Mouse (Mus musculus) kidney, adult 11 months (tissue): ENCODE measurements around the gene Rin3.

Source experiments
- DNase-seq: peaks from one replicate; pipeline ENCODE4 v3.0.0; 2022

The Rin3 gene

GRCm38 (mm10) chr12:102340471-102340870 is 57.6 kb downstream of the Rin3 start:
- DNase-seq = no peak

- no peak for DNase-seq
Measured at GRCm38 (mm10) chr12:102342147-102342546, 59.3 kb downstream of the Rin3 start.

DNA sequence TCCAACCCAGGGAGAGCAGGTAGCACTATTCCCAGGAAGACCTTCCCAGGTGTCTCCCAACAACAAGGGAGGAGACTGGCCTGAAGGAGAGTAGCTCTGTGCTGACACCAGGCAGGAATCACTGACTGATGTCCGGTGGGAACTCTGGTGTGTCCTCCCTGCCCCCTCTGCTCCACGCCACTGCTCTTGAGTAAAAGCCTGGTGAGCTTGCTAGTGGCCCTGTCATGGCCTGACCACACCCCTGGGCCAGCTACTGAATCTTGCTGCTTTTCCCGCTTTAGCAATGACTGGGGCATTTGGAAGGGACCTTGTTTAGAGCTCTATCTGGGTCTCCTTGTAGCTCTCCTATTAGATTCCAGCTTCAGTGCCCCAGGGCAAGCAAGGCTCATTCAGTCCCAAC is 59.8 kb downstream of the Rin3 start:
- no peak for DNase-seq

DNA sequence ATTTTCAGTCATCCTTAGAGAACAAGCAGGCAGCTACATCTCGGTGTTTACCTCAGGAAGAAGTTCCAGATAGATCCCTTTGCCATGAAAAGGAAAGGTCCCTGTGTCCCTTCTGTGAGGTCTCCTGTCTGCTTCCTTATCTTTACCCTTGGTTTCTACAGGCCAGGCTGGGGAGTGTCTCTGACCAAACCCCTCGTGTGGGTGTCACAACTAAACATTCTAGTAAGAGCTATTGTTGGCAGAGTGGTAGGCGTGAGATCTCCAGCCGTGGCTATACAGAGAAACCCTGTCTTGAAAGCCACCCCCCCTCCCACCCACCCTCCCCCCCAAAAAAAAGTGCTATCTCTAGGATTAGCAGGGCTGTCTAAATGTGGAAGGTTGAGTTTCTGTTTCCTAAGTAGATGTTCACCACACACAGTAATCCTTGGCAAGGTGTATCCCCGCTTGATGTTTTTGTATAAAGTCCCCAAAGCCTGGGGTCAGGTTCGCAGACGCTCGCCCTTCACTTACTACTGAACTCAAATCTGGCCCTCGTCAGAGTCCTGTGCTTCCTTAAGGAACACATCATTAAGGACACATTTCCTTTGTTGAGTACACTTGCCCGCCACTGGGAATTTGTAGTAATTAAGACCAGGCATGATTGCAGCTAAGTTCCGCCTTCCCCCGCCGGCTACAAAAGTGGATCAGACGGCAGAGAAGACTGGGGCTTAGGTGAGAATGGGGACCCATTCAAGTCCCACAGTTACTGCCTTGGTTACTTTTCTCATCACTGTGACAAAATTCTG is 62.4 kb downstream of the Rin3 start:
- DNase-seq = no peak

- peak; percentile 31 for DNase-seq
Measured at GRCm38 (mm10) chr12:102346507-102346906, 63.7 kb downstream of the Rin3 start.

DNA sequence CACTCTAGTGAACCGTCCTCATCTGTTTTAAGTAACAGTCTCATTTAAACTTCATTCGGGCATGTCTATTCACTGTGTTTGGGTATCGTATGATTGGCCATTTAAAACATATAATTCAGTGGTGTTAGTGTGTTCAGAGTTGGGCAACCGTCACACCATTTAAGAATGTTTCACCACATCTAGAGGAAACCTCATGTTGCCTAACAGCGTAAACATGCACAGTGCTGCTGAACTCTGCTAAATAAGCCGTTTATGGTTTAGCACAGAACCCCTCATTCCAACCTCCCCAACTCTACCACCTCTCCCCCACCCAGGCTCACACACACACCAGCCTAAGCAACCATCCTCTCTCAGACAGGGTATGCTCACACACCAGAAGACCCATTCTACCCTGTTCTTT is 65.6 kb downstream of the Rin3 start:
- DNase-seq = no peak

GRCm38 (mm10) chr12:102350997-102351396 is 68.1 kb downstream of the Rin3 start:
- DNase-seq = no peak

- no peak for DNase-seq
Measured at GRCm38 (mm10) chr12:102354126-102354984, 71.5 kb downstream of the Rin3 start.

- no peak for DNase-seq
Measured at GRCm38 (mm10) chr12:102355784-102356183, 72.9 kb downstream of the Rin3 start.

DNA sequence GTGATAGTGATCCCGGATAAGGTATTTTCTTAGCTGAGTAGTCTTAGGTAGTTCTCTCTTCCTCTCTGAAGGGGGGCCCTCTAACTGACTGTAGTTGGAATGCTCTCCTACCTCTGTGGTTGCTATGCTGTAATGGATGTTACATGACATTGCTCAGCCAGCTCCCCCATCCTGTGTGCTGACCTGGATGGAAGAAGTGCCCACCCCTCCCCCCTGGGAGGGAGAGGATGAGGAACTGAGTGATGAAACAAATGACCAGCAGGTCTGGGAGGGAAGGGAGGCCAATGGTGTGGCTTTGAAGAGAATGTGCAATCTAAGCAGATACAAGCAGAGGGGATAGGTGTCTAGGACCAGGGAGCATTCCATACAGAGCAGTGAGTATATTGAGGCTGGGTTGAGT is 73.9 kb downstream of the Rin3 start:
- no peak for DNase-seq

DNA sequence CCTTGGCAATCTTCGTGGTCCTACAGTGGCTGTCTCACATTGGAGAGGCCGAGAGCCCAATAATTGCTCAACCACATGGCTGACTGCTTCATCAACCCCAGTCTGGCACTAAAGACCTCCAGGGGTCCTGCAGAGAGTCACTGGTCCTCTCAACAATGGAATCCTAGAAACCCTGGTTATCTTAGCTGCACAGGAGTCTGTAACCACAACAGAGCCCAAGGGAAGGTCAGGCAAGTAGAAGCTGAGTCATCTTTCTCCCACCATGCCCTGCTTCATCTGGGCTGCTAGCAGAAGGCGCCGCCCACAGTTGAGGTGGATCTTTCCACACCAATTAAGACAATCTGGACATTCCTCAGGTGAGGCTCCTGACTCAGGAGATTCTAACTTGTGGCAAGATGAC is 76.5 kb downstream of the Rin3 start:
- no peak for DNase-seq

DNA sequence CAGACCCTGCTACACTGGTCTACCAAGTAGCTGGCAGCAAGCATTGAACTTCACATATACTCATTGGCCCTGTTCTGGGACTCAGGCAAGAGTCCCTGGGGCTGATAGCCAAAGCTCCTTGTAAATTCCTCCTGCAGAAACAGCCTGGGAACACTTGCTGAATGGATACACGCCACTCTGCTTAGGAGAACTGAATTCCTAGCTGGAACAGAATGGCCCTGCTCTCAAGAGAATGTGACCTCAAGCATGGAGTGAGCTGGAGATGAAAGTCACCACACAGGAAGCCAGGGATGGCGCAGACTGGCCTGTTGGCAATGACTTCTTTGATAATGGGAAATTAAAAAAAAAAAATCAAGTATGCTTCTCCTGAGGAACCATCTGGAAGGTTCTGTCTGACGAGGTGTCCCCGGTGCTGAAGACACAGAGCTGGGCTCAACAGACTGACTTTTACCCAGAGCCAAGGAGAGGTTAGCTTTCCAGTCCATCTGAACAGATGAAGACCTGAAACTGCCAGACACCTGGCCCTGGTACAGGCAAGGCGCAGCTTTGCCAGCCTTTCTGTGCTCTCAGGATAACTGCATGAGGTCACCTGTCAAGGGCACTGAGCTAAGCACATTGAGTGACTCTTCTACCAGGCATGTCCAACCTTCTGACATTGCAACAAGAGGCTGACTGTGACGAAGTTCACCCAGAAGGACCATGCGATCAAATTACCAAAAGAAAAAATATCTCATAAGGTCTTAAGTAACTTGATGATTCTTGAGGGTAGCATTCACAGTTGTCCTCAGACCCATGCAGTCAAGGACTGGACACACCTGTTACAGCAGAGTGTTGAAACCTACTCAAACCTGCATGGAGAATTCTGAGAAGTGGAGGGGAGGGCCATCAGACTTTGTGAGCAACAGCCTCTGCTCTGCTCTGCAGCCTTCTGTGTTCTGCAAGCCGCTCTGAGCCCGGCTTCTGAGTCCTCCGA is 78.6 kb downstream of the Rin3 start:
- DNase-seq = no peak

- DNase-seq = no peak
Measured at GRCm38 (mm10) chr12:102365016-102365415, 82.2 kb downstream of the Rin3 start.

DNA sequence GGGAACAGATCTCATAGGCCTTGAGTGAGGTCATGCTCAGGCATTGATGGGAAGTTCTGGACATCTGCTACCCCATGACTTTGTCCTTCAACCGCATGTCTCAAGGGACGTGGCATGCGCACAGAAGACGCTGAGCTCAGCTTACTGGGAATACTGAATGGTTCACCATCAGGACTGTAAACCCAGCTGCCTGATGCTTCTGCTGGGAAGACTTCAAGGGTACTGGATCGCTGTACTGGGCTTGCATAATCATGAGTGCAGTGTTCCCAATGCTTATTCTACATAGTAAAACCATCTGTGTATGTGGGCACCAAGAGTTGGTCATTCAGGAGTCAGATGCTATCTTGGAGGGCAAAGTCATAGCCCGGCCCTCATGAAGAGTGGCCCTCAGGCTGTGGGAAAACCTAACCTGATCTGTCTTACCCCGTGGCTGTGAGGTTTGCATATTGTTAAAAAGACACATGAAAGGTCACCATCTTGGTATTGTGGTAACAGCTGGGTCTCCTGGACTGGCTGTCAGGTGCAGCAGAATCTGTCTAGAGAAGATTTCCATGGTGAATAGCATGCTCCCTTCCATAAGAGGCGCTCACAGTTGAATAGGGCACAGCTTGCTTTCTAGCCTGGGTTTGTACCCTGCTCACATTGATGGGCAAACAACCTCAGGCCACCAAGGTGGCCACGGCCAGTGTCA is 83.4 kb downstream of the Rin3 start:
- no peak for DNase-seq

GRCm38 (mm10) chr12:102367075-102367474 is 84.2 kb downstream of the Rin3 start:
- no peak for DNase-seq

DNA sequence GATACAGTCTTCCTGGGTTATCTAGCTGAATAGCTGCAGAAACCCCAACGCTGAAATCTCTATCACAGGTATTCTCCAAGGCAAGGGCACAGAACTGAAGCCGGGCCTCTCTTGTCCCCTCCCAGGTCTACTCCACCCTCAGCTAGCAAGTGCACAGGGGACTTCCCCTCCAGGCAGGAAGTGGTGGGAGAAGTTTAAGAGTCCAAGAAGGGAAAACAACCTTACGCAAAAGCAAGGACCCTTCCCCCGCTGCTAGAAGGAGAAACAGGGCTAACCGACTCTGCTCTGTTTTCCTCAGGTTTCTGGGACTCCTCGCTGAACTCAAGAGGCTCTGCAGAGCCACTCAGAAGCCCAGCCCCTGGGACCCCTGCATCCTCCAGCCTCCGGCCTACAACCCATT is 85.2 kb downstream of the Rin3 start:
- DNase-seq = no peak

DNA sequence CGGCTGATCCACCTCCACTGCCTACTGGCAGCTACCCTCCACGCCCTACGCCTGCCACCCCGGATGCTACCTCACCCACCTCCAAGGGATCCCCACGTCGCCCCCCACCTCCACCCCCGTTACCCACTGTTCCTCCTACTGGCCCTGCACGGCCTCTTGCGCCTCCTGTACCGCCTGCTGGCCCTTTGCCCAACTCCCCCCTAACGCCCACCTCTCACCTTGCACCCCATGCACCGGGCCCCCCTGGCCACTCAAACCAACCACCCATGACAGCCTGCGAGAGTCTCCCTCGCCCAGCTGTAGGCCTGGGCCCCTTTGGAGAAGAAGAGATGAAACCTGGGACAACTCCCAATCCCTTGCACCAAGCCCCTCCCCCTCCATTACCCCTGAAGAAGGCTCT is 85.7 kb downstream of the Rin3 start:
- no peak for DNase-seq

DNA sequence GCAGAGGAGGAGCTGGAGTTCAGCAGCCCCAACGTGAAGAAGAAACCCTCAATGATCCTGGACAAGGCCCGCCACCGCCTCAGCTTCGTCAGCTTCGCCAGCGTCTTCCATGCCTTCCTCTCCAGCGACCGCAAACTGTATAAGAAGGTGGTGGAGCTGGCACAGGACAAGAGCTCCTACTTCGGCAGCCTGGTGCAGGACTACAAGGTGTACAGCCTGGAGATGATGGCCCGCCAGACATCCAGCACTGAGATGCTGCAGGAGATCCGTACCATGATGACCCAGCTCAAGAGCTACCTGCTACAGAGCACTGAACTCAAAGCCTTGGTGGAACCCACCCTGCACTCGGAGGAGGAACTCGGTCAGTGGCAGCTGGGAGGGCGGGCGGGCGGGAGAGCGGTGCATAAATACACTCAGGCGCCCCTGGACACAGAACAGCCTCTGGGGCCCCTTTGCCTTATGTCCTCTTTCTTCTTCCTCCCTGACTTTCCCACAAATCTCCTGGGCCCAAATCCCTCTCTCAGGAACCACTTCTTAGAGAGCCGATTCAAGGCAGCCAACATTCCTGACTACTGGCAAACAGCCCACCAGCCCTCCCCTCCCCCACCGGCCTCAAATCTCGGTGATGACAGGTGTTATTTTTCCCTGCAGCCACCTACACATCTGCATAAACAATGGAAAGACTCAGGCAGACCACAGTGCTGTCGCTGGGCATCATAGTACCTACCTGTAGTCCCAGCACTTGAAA is 86.8 kb downstream of the Rin3 start:
- no peak for DNase-seq

DNA sequence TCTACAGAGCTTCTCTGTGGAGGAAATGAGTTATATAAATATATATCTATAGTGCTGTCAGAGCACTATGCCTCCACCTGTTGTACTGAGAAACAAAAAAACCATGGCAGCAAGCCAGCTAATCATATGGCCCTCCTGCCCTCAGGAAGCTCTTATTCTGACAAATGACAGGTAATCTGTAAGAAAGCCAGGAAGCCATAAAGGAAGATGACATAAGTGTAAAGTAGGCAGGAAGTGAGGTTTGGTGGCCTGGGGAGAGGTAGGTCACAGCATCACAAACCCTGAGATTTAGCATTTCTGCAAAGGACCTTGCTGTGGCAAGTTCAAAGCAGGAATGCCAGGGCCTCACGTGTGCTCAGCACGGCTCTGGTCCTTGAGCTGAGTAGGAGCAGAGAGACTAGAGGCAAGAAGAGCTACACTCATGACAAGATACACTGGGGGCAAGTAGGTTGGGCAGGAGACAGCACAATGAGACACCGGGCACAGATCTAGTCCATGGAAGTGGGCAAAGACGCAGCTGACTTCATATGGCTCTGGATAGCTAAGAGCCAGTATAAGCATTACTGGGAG is 88.2 kb downstream of the Rin3 start:
- no peak for DNase-seq

DNA sequence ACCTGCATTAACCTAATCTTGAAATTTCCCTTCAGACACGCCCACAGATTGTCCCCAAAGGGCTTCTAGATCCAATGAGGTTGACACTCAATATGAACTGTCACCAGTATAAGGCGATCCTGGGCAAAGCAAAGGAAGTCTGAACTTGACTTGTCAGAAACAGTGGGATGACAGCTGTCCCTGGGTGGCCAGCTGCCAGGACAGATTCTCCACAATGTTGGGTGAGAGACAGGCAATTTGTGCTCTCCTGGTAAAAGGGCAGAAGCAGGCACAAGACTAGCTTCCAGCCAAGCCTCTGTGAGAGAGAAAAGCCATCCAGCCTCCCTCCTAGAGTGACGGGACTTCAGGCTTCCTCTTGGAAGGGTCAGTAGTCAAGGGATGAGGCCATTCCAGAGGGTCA is 89.5 kb downstream of the Rin3 start:
- DNase-seq = no peak

GRCm38 (mm10) chr12:102382180-102382579 is 99.3 kb downstream of the Rin3 start:
- DNase-seq = no peak
